Mouse (Mus musculus): ENCODE measurements around the gene Nos1ap.

DNA sequence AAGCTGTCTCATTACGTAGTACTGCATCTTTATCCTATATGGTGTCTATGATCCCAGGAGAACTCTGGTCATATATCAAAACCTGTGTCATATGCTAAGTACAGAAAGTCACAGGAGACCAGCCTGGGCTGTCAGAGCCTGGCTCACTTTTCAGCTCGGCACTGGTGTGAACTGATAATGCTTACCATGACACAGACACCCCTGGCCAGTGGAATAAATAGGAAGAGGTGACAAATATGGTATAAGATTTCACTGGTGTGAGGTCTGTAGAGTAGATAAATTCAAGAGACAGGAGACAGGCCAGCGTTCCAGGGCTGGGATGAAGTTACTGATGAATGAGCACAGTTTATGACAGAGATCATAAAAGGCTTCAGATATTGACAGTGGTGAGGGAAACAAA is 84.6 kb downstream of the Nos1ap start:
- no peak for TF ChIP-seq CTCF (IDR thresholded peaks at IDR 0.05; ENCODE audit: control insufficient read depth, insufficient read depth, insufficient read length)
- no peak for TF ChIP-seq USF1 (IDR thresholded peaks at IDR 0.05; ENCODE audit: low read depth)
- TF ChIP-seq MAX (IDR thresholded peaks at IDR 0.05), result no peak

All from C2C12 (cell line).